Mouse (Mus musculus) colon, adult 2 months (tissue): ENCODE results near the gene Uso1. TPM values are rescaled to one million over a fixed set of nuclear protein-coding genes. Genes with fewer than 3 reads are reported as not detected.

ENCODE experiments used
- polyA plus RNA-seq: library from polyadenylated mRNA; depleted of rRNA; stranded (reverse); fragments of >200 nt; gene quantifications from 2 replicates; pipeline ENCODE4 v1.2.3, GENCODE M21; 2012; rRNA removed

Gene Uso1
- 24.8 and 32.0 TPM in 2 replicates for polyA plus RNA-seq

GRCm38 (mm10) chr5:92137239-92138046 lies at the start of gene Uso1:
TSS of gene Uso1 (plus strand) at chr5:92137938.

DNA sequence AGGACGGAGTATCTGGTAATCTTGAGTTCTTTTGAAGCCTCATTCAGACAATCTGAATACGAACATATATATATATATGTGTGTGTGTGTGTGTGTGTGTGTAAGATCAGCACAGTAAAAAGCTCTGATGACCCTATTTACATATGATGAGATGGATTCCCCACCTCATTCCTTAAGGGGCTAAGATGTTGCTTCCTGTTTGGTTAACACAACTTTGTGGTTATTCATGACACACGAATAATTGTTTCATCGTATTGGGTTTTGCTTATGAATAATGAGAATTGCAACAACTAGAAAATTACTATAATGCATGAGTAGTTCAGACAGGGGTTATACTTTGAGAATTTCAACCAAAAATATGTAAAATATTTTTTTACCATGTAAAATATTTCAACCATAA lies 77.6 kb downstream of the Uso1 start, which contains the start of gene U90926:
TSS of gene U90926 (minus strand) at position 101 of the 400 bp plus-strand sequence.

Other genes with a start within 250 kb of the Uso1 start
- 14.8 and 16.9 TPM in 2 replicates for gene Rchy1, start 174.9 kb upstream of the Uso1 start, polyA plus RNA-seq
- gene Odaph, start 150.5 kb upstream of the Uso1 start, polyA plus RNA-seq, result not detected in 2 replicates
- gene Cdkl2, start 94.1 kb upstream of the Uso1 start, polyA plus RNA-seq, result 0.65 and 1.9 TPM in 2 replicates
- 10.0 and 11.0 TPM in 2 replicates for gene G3bp2, start 54.2 kb upstream of the Uso1 start, polyA plus RNA-seq
- not detected in 2 replicates for gene U90926, start 77.5 kb downstream of the Uso1 start, polyA plus RNA-seq
- 0.34 and 0.84 TPM in 2 replicates for gene Ppef2, start 118.3 kb downstream of the Uso1 start, polyA plus RNA-seq
- gene Naaa, start 140.2 kb downstream of the Uso1 start, polyA plus RNA-seq, result 43.0 and 46.2 TPM in 2 replicates
- 4.8 and 8.7 TPM in 2 replicates for gene Sdad1, start 172.5 kb downstream of the Uso1 start, polyA plus RNA-seq
- gene Cxcl9, start 190.1 kb downstream of the Uso1 start, polyA plus RNA-seq, result 0.69 and 2.0 TPM in 2 replicates
- 5.3 and 7.4 TPM in 2 replicates for gene Art3, start 193.9 kb downstream of the Uso1 start, polyA plus RNA-seq
- gene Cxcl10, start 211.0 kb downstream of the Uso1 start, polyA plus RNA-seq, result 1.8 and 2.7 TPM in 2 replicates